Mouse (Mus musculus): ENCODE data around the gene 2810408A11Rik. TPM values are rescaled to one million over a fixed set of nuclear protein-coding genes. Genes with fewer than 3 reads are reported as not detected.

The 2810408A11Rik gene
- polyA plus RNA-seq, 1 experiment from 2014 or later, result 4.5 TPM

DNA sequence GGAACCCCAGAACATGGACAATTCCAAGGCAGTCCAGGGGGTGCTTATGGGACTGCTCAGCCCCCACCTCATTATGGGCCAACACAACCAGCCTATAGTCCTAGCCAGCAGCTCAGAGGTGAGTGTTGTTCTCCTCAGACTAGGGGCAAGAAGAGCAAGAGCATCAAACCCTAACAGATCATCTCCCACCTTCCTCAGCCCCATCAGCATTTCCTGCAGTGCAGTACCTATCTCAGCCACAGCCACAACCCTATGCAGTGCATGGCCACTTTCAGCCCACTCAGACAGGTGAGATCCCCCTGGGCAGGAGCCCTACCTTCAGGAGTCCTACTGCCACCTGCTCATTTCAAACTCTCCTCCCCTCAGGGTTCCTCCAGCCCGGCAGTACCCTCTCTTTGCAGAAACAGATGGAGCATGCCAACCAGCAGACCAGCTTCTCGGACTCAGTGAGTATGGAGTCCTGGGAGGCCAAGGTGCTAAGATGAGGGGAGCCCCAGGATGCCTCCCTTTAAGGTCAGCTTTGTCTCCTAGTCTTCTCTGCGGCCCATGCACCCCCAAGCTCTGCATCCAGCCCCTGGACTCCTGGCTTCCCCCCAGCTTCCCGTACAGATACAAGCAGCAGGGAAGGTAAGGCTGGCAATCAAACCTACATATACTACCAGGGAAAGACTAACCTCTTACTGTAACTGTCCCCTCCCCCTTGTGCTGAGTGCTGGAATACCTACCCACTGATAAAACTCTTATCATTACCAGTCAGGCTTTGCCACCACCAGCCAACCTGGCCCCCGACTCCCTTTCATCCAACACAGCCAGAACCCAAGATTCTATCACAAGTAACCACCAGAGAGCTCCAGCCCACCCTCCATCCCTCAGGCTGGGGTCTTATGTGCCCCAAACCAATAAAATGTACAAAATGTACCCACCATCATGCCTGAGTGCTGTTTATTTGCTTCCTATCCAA, 15.2 kb upstream of the 2810408A11Rik start:
- no peak for ATAC-seq (ENCODE audit: insufficient number of reproducible peaks, insufficient read depth, low FRiP score, low read depth)
- Histone ChIP-seq H3K4me3 (ENCODE audit: control insufficient read depth in 1 of 2, insufficient read depth in 1 of 2, low read depth in 1 of 2, low read length in 2 of 2) (no peak overlapping the region), H3K9me3 (ENCODE audit: control insufficient read depth, low read length) (no peaks in the 10 kb centered on the region), H3K36me3 (ENCODE audit: control insufficient read depth, insufficient read depth, low read length) (peaks cover 73% of the 10 kb centered on the region), H3K27ac (replicated peaks in 1 of 2; ENCODE audit: control insufficient read depth in 1 of 2, insufficient read depth in 1 of 2, low read depth in 2 of 2, low read length in 2 of 2) (no peak overlapping the region), H3K9ac (ENCODE audit: low read length) (0 out of 2 replicates have a peak overlapping the region, but pooled peaks have one; percentile 38), H3K4me2 (ENCODE audit: low read length) (peak overlapping the region; percentile 95; the same call in 1 of the 2 replicates), H3K27me3 (ENCODE audit: control insufficient read depth, insufficient read depth, low read length) (no peaks in the 10 kb centered on the region), H3K4me1 (ENCODE audit: control insufficient read depth in 2 of 2, insufficient read depth in 2 of 2, low read length in 2 of 2) (peaks cover 18 to 30% of the 10 kb centered on the region in 2 experiments)
- 48% methylated on average over 5 of the region's 5 CpGs for WGBS

DNA sequence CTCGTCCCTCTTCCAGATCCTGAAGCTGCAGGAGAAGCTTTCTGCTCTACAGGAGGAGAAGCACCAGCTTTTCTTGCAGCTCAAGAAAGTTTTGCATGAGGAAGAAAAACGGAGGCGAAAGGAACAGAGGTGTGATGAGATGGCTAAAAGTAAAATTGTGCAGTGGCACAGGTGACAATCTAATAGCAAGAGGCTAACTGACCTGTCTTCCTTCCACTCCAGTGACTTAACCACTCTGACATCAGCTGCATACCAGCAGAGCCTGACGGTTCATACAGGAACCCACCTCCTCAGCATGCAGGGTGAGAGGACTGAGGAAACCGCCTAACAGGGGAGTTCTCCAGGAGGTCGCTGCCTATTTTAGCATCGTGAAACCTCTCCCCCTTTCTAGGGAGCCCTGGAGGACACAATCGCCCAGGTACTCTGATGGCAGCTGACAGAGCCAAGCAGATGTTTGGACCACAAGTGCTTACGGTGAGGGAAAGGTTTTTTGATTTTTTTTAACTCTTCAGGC, 14.2 kb upstream of the 2810408A11Rik start:
- Histone ChIP-seq H3K4me2 (ENCODE audit: low read length) (peak overlapping the region; percentile 95), H3K27me3 (ENCODE audit: control insufficient read depth, insufficient read depth, low read length) (no peaks in the 10 kb centered on the region), H3K27ac (replicated peaks in 1 of 2; ENCODE audit: control insufficient read depth in 1 of 2, insufficient read depth in 1 of 2, low read depth in 2 of 2, low read length in 2 of 2) (no peak overlapping the region), H3K9ac (ENCODE audit: low read length) (peak overlapping the region; percentile 87), H3K4me1 (ENCODE audit: control insufficient read depth in 2 of 2, insufficient read depth in 2 of 2, low read length in 2 of 2) (peaks cover 18 to 30% of the 10 kb centered on the region in 2 experiments), H3K36me3 (ENCODE audit: control insufficient read depth, insufficient read depth, low read length) (peaks cover 82% of the 10 kb centered on the region), H3K4me3 (ENCODE audit: control insufficient read depth in 1 of 2, insufficient read depth in 1 of 2, low read depth in 1 of 2, low read length in 2 of 2) (peak overlapping the region; percentile 82 to 89), H3K9me3 (ENCODE audit: control insufficient read depth, low read length) (no peaks in the 10 kb centered on the region)
- WGBS, result 34% methylated on average over 9 of the region's 9 CpGs
- ATAC-seq (ENCODE audit: insufficient number of reproducible peaks, insufficient read depth, low FRiP score, low read depth), result no peak

DNA sequence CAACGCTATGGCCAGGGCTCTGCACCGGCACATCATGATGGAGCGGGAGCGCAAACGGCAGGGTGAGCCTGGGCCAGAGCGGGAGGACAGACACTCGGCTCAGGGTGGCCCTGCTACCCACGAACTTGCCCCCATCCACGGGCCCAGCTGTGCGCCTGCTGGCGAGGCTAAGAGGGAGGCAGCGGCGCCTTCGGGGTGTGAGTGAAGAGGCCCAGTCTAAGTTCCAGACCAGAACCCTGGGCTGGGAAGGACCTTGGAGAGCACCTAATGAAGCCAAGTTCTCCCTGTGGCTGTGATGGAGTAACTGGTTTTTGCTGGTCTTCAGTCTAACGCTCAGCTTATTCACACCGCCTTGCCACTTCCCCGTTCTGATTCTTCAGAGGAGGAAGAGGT, 13.6 kb upstream of the 2810408A11Rik start:
- Histone ChIP-seq H3K27me3 (ENCODE audit: control insufficient read depth, insufficient read depth, low read length) (no peaks in the 10 kb centered on the region), H3K36me3 (ENCODE audit: control insufficient read depth, insufficient read depth, low read length) (peaks cover 88% of the 10 kb centered on the region), H3K9me3 (ENCODE audit: control insufficient read depth, low read length) (no peaks in the 10 kb centered on the region), H3K9ac (ENCODE audit: low read length) (peak overlapping the region; percentile 87), H3K4me2 (ENCODE audit: low read length) (peak overlapping the region; percentile 95), H3K4me3 (ENCODE audit: control insufficient read depth in 1 of 2, insufficient read depth in 1 of 2, low read depth in 1 of 2, low read length in 2 of 2) (peak overlapping the region; percentile 82 to 89), H3K27ac (replicated peaks in 1 of 2; ENCODE audit: control insufficient read depth in 1 of 2, insufficient read depth in 1 of 2, low read depth in 2 of 2, low read length in 2 of 2) (peak overlapping the region; percentile 55 to 88), H3K4me1 (ENCODE audit: control insufficient read depth in 2 of 2, insufficient read depth in 2 of 2, low read length in 2 of 2) (peaks cover 17 to 27% of the 10 kb centered on the region in 2 experiments)
- ATAC-seq (ENCODE audit: insufficient number of reproducible peaks, insufficient read depth, low FRiP score, low read depth), result no peak
- WGBS, result 1% methylated on average over 17 of the region's 17 CpGs

DNA sequence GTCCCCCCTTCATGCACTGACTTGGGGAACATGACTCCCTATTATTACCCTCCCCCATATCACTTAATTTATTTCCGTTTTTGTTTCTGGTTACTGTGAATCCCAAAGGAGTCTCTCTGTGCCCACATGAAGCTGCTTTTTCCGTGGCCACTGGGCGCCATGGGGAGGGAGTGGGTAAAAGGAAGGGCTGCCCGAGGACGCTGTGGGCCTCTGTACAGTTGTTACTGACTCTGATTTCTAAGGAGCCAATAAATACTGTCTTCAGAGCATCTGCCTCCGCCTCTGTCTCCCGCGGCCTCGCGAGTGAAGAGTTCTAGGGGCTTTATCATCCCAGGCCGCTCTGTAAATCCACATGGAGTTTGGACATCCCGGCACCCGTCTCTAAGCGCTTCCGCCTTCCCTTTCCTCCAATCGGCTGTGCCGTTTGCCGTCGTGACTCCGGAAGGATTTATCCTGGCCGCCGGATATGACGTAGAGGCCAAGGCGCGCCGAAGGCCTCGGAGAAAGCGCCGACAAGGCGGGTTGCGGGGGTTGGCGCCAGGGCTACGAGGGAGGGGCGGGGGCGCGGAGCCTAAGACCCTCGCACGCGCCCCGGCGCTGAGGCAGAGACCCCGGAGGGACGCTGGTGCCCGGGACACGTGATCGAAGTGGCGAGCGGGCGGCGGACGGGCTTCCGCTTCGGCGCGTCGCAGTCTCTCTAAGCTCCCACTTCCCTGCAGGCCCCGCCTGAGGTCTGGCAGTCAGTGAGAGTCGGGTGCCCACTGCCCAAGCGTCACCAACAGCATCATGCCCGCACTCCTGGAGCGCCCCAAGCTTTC, 13.0 kb upstream of the 2810408A11Rik start, which contains the start of gene Gps2:
Gene Gps2 (plus strand): TSS at position 335 of the 818 bp plus-strand sequence.
- Histone ChIP-seq H3K27me3 (ENCODE audit: control insufficient read depth, insufficient read depth, low read length) (no peaks in the 10 kb centered on the region), H3K4me2 (ENCODE audit: low read length) (peak within 1 kb of the TSS; percentile 95), H3K9me3 (ENCODE audit: control insufficient read depth, low read length) (no peaks in the 10 kb centered on the region), H3K4me3 (ENCODE audit: control insufficient read depth in 1 of 2, insufficient read depth in 1 of 2, low read depth in 1 of 2, low read length in 2 of 2) (peak within 1 kb of the TSS; percentile 82 to 89), H3K4me1 (ENCODE audit: control insufficient read depth in 2 of 2, insufficient read depth in 2 of 2, low read length in 2 of 2) (peaks cover 13 to 21% of the 10 kb centered on the region in 2 experiments), H3K27ac (replicated peaks in 1 of 2; ENCODE audit: control insufficient read depth in 1 of 2, insufficient read depth in 1 of 2, low read depth in 2 of 2, low read length in 2 of 2) (peak within 1 kb of the TSS; percentile 55 to 88), H3K36me3 (ENCODE audit: control insufficient read depth, insufficient read depth, low read length) (peaks cover 88% of the 10 kb centered on the region), H3K9ac (ENCODE audit: low read length) (peak within 1 kb of the TSS; percentile 87)
- 2% methylated on average over 61 of the region's 61 CpGs for WGBS
- ATAC-seq (ENCODE audit: insufficient number of reproducible peaks, insufficient read depth, low FRiP score, low read depth), result peak; percentile 84

DNA sequence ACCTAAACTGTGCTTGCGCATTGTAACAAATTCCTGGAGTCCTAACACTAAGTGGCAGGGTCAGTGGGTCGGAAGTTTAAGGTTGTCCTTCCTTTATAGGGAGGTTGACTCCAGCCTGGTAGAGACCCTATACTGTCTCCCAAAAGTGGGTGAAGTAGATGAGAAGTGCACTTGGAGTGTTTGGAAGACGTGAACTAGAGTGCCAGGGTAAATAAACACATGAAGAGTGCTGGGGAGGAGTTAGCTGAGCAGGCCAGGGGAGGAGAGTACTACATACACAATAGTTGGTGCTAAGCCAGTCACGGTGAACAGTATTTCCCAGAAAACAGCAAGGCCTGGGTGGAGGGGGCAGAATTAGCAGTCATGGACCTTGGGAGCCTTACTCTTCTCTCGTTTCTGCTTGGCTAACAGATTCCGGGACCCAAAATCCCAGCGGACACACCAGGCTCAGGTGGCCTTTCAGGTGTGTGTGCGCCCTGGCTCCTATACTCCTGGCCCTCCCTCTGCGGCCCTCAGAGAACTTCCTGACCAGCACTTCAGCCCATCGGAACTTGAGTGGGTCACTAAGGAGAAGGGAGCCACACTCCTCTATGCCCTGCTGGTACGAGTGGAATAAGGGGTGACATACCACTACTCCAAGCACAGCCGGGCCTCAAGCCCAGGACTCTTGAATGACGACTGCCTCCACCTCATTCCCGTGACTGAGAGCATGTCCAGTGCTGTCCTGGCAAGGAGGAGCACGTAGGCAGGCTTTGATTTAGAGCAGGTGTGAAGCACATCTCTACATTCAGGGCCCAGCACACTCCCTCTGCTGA, 12.1 kb upstream of the 2810408A11Rik start:
- H3K27me3 ChIP-seq (ENCODE audit: control insufficient read depth, insufficient read depth, low read length), result no peaks in the 10 kb centered on the region
- no peak for ATAC-seq (ENCODE audit: insufficient number of reproducible peaks, insufficient read depth, low FRiP score, low read depth)
- H3K36me3 ChIP-seq (ENCODE audit: control insufficient read depth, insufficient read depth, low read length), result peaks cover 88% of the 10 kb centered on the region
- H3K4me2 ChIP-seq (ENCODE audit: low read length), result peak overlapping the region; percentile 95
- peak overlapping the region; percentile 87 for H3K9ac ChIP-seq (ENCODE audit: low read length)
- peak overlapping the region; percentile 82 to 89 for H3K4me3 ChIP-seq (ENCODE audit: control insufficient read depth in 1 of 2, insufficient read depth in 1 of 2, low read depth in 1 of 2, low read length in 2 of 2)
- H3K9me3 ChIP-seq (ENCODE audit: control insufficient read depth, low read length), result no peaks in the 10 kb centered on the region
- peaks cover 13 to 20% of the 10 kb centered on the region in 2 experiments for H3K4me1 ChIP-seq (ENCODE audit: control insufficient read depth in 2 of 2, insufficient read depth in 2 of 2, low read length in 2 of 2)
- H3K27ac ChIP-seq (replicated peaks in 1 of 2; ENCODE audit: control insufficient read depth in 1 of 2, insufficient read depth in 1 of 2, low read depth in 2 of 2, low read length in 2 of 2), result 0 out of 4 replicates have a peak overlapping the region, but pooled peaks of 1 of the 2 experiments have one; percentile 88
- 76% methylated on average over 15 of the region's 15 CpGs for WGBS

DNA sequence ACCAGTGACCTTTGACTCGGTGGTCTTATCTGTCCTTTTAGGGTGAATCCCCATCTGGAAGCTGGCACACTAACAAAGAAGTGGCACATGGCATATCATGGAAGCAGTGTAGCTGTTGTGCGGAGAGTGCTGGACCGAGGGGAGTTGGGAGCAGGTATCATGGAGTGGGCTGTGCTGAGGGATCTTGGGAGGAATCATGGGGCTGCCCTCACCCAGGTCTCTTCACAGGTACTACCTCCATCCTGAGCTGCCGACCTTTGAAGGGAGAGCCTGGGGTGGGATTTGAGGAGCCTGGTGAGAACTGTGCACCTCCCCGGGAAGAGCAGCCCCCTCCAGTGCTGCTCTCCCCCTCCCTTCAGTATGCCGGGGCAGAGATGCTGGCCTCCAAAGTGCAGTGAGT, 10.9 kb upstream of the 2810408A11Rik start:
- H3K9me3 ChIP-seq (ENCODE audit: control insufficient read depth, low read length), result no peaks in the 10 kb centered on the region
- no peak overlapping the region for H3K4me3 ChIP-seq (ENCODE audit: control insufficient read depth in 1 of 2, insufficient read depth in 1 of 2, low read depth in 1 of 2, low read length in 2 of 2)
- no peak overlapping the region for H3K9ac ChIP-seq (ENCODE audit: low read length)
- H3K4me2 ChIP-seq (ENCODE audit: low read length), result no peak overlapping the region
- 90% methylated on average over 6 of the region's 6 CpGs for WGBS
- ATAC-seq (ENCODE audit: insufficient number of reproducible peaks, insufficient read depth, low FRiP score, low read depth), result no peak
- H3K27me3 ChIP-seq (ENCODE audit: control insufficient read depth, insufficient read depth, low read length), result no peaks in the 10 kb centered on the region
- H3K36me3 ChIP-seq (ENCODE audit: control insufficient read depth, insufficient read depth, low read length), result peaks cover 88% of the 10 kb centered on the region
- no peak overlapping the region for H3K27ac ChIP-seq (replicated peaks in 1 of 2; ENCODE audit: control insufficient read depth in 1 of 2, insufficient read depth in 1 of 2, low read depth in 2 of 2, low read length in 2 of 2)
- peaks cover 13 to 20% of the 10 kb centered on the region in 2 experiments for H3K4me1 ChIP-seq (ENCODE audit: control insufficient read depth in 2 of 2, insufficient read depth in 2 of 2, low read length in 2 of 2)

All from heart, embryonic 14.5 days (tissue).